Mouse (Mus musculus): ENCODE results near the gene Dscam.

DNA sequence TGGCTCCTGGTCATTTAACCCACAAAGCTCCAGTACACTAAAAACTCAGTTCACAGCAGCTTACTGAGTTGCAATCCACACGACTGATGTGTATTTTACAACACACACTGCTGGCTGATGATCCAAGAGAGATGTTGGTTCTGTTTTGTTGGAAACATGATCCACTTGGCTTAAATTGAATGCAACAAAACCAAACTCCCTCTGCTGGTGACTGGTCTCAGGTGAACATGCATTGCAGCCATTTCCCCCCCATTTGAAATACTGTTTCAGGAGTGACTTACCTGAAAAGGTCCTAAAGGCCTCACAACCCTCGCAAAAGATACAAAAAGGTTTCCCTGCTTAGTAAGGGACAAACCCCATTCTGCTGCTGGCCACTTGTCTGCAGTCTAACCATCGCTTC, 156.2 kb downstream of the Dscam start:
- no peak for TF ChIP-seq POLR2A (IDR thresholded peaks at IDR 0.05; ENCODE audit: extremely low read depth, insufficient read depth, low read length)
- no peak for TF ChIP-seq CTCF (IDR thresholded peaks at IDR 0.05; ENCODE audit: low read depth, low read length)
